8 mouse cellular contexts compared by ENCODE assay signal in genomic region chr7:58788424-58789261, GRCm38 (mm10).
DNase-seq lines count a peak whose midpoint lies in the region; ATAC-seq and TF ChIP-seq lines count a peak whose summit lies in the region.

No protein-coding gene starts in this region.

- H3K4me3 ChIP-seq in layer of hippocampus, adult 2 months, result no peak overlapping the region
- H3K4me3 ChIP-seq in embryonic fibroblast, embryonic 13.5 days (ENCODE audit: insufficient read depth, low read length), result no peak overlapping the region
- no peak overlapping the region for H3K4me3 ChIP-seq in hindbrain, embryonic 15.5 days
- no peak overlapping the region for H3K4me3 ChIP-seq in myocyte

- no peaks in the 10 kb centered on the region for H3K27me3 ChIP-seq in hindbrain, embryonic 15.5 days
- H3K27me3 ChIP-seq in myocyte (ENCODE audit: control insufficient read depth, insufficient read depth, insufficient read length), result no peaks in the 10 kb centered on the region

- no peak for TF ChIP-seq CTCF in layer of hippocampus, adult 2 months (conservative IDR thresholded peaks at IDR 0.05)
- TF ChIP-seq CTCF in embryonic fibroblast, embryonic 13.5 days (IDR thresholded peaks at IDR 0.05; ENCODE audit: borderline replicate concordance, insufficient read depth, low read length), result no peak

- no peaks in the 10 kb centered on the region for H3K79me2 ChIP-seq in myocyte (ENCODE audit: control insufficient read depth, insufficient read depth)

- peaks cover 3% of the 10 kb centered on the region for H3K4me1 ChIP-seq in embryonic fibroblast, embryonic 13.5 days (ENCODE audit: control insufficient read depth, insufficient read depth, low read length)
- H3K4me1 ChIP-seq in hindbrain, embryonic 15.5 days (replicated peaks), result peaks cover 27% of the 10 kb centered on the region

- TF ChIP-seq POLR2A in embryonic fibroblast, embryonic 13.5 days (IDR thresholded peaks at IDR 0.05; ENCODE audit: low read depth, low read length), result no peak
- TF ChIP-seq POLR2A in myocyte (IDR thresholded peaks at IDR 0.05; ENCODE audit: insufficient read length, low read depth), result no peak

- H3K9ac ChIP-seq in hindbrain, embryonic 15.5 days, result no peak overlapping the region

- H3K4me2 ChIP-seq in hindbrain, embryonic 15.5 days, result 0 out of 2 replicates have a peak overlapping the region, but pooled peaks have one; percentile 2
- H3K4me2 ChIP-seq in myocyte (ENCODE audit: low read depth), result peak overlapping the region; percentile 16

- ATAC-seq in hindbrain, embryonic 15.5 days (ENCODE audit: low FRiP score, low read depth), result peak; percentile 67
- no peak for ATAC-seq in granulocyte monocyte progenitor cell, adult 5-6 weeks (replicated peaks; ENCODE audit: poor library complexity, severe bottlenecking)

- no peak overlapping the region for H3ac ChIP-seq in myocyte (ENCODE audit: control insufficient read depth, insufficient read length)

- no peak for DNase-seq in layer of hippocampus, adult 2 months (ENCODE audit: low spot score in 2 of 2)
- DNase-seq in layer of hippocampus, adult 9-10 months (ENCODE audit: low spot score), result no peak
- DNase-seq in cerebellum, adult 9-10 months, result no peak
- DNase-seq in T-cell, adult 2 months (ENCODE audit: low spot score), result no peak

- H3K27ac ChIP-seq in layer of hippocampus, adult 2 months, result peak overlapping the region; percentile 73
- peak overlapping the region; percentile 88 for H3K27ac ChIP-seq in embryonic fibroblast, embryonic 13.5 days (ENCODE audit: insufficient read depth, low read length)
- H3K27ac ChIP-seq in hindbrain, embryonic 15.5 days (replicated peaks), result peak overlapping the region; percentile 55

- no peaks in the 10 kb centered on the region for H3K36me3 ChIP-seq in hindbrain, embryonic 15.5 days
- H3K36me3 ChIP-seq in myocyte (ENCODE audit: control insufficient read depth, insufficient read depth), result no peaks in the 10 kb centered on the region

- no peaks in the 10 kb centered on the region for H3K9me3 ChIP-seq in hindbrain, embryonic 15.5 days

- WGBS in hindbrain, embryonic 15.5 days, result 31% methylated on average over 7 of the region's 7 CpGs

TF ChIP-seq in myocyte, 11 proteins besides CTCF, POLR2A, EP300 and RAD21:
- TF ChIP-seq MAX (IDR thresholded peaks at IDR 0.05; ENCODE audit: low read depth) (no peak), USF1 (IDR thresholded peaks at IDR 0.05; ENCODE audit: low read depth) (no peak), CEBPB (IDR thresholded peaks at IDR 0.05; ENCODE audit: insufficient read depth, poor library complexity, severe bottlenecking) (no peak), MYOD1 (IDR thresholded peaks at IDR 0.05; ENCODE audit: control insufficient read depth in 1 of 3, insufficient read length in 2 of 3, low read depth in 2 of 3) (peak in 1 of 3 experiments; percentile 8)
